In genomic region chr8:112411968-112412367, GRCm38 (mm10) we compare ENCODE assay signal across 16 mouse cellular contexts.
A peak's percentile ranks its signal among the peaks of the same experiment; 100 is the strongest.
DNase-seq lines count a peak whose midpoint lies in the region; ATAC-seq and TF ChIP-seq lines count a peak whose summit lies in the region.
"Had no signal": no experiment of that assay in that cellular context is flagged by ENCODE, and none has a peak within 500 bp of the region (broad histone marks: within the 10 kb centered on the region; RNA-seq: fewer than 3 reads in every experiment).

No protein-coding gene starts in this region.

- no peaks in the 10 kb centered on the region for H3K79me2 ChIP-seq in heart, adult 2 months (replicated peaks; ENCODE audit: control insufficient read depth, insufficient read depth, low read length)

- in situ Hi-C loops in ES-E14 (cut with MboI; ENCODE audit: low sequenced_read_pairs in 2 of 2, unreplicated experiment in 2 of 2) = no loop called here

- 76% methylated on average over 5 of the region's 5 CpGs for WGBS in heart, adult 2 months
- 94% methylated on average over 5 of the region's 5 CpGs for WGBS in midbrain, embryonic 11.5 days
- 89% methylated on average over 5 of the region's 5 CpGs for WGBS in midbrain, embryonic 15.5 days
- WGBS in stomach, postnatal 0 days = 87% methylated on average over 5 of the region's 5 CpGs

- H3K4me1 ChIP-seq in heart, adult 2 months (ENCODE audit: control insufficient read depth, insufficient read depth, low read length) = no peaks in the 10 kb centered on the region
- H3K4me1 ChIP-seq in midbrain, embryonic 11.5 days (ENCODE audit: control insufficient read depth, insufficient read depth, low read length) = no peaks in the 10 kb centered on the region
- H3K4me1 ChIP-seq in midbrain, embryonic 15.5 days = no peaks in the 10 kb centered on the region
- H3K4me1 ChIP-seq in ES-E14 (ENCODE audit: control insufficient read depth in 2 of 2, insufficient read depth in 2 of 2, low read length in 2 of 2, poor library complexity in 1 of 2) = no peaks in the 10 kb centered on the region
- H3K4me1 ChIP-seq in stomach, postnatal 0 days (replicated peaks; ENCODE audit: control insufficient read depth, insufficient read depth) = no peaks in the 10 kb centered on the region
- H3K4me1 ChIP-seq: embryonic facial prominence, embryonic 13.5 days; forebrain, embryonic 12.5 days; hindbrain, embryonic 13.5 days; limb, embryonic 12.5 days; liver, embryonic 13.5 days; lung, embryonic 15.5 days; megakaryocyte, embryonic 14.5 days; neural tube, embryonic 12.5 days had no signal

- no peak for TF ChIP-seq EP300 in heart, adult 2 months (IDR thresholded peaks at IDR 0.05; ENCODE audit: insufficient read depth, low read depth, low read length)
- no peak for TF ChIP-seq EP300 in stomach, postnatal 0 days (optimal IDR thresholded peaks at IDR 0.05)

- H3K27ac ChIP-seq in heart, adult 2 months = no peak overlapping the region
- H3K27ac ChIP-seq in midbrain, embryonic 11.5 days (ENCODE audit: low read depth, low read length) = no peak overlapping the region
- H3K27ac ChIP-seq in midbrain, embryonic 15.5 days = no peak overlapping the region
- no peak overlapping the region for H3K27ac ChIP-seq in ES-E14 (ENCODE audit: insufficient read depth, low read depth, low read length, poor library complexity, severe bottlenecking)
- no peak overlapping the region for H3K27ac ChIP-seq in stomach, postnatal 0 days (replicated peaks)
- H3K27ac ChIP-seq: embryonic facial prominence, embryonic 13.5 days; forebrain, embryonic 12.5 days; hindbrain, embryonic 13.5 days; limb, embryonic 12.5 days; liver, embryonic 13.5 days; lung, embryonic 15.5 days; neural tube, embryonic 12.5 days had no signal

- ATAC-seq in midbrain, embryonic 11.5 days (ENCODE audit: low FRiP score) = 0 out of 2 replicates have a peak, but pooled peaks have one; percentile 19
- ATAC-seq in midbrain, embryonic 15.5 days (replicated peaks) = no peak
- no peak for ATAC-seq in stomach, postnatal 0 days (ENCODE audit: low FRiP score, low TSS enrichment)

- intact Hi-C loops in heart, adult 2 months (cut with DNase I) = no loop called here

- TF ChIP-seq POLR2A in heart, adult 2 months (IDR thresholded peaks at IDR 0.05; ENCODE audit: insufficient read depth, low read depth, low read length) = no peak

- H3K36me3 ChIP-seq in heart, adult 2 months (ENCODE audit: control insufficient read depth, insufficient read depth, low read length) = no peaks in the 10 kb centered on the region
- H3K36me3 ChIP-seq in midbrain, embryonic 11.5 days (ENCODE audit: control insufficient read depth, insufficient read depth, low read length) = no peaks in the 10 kb centered on the region
- no peaks in the 10 kb centered on the region for H3K36me3 ChIP-seq in midbrain, embryonic 15.5 days (replicated peaks)
- H3K36me3 ChIP-seq in ES-E14 (ENCODE audit: control insufficient read depth, insufficient read depth, low read length, poor library complexity, severe bottlenecking) = no peaks in the 10 kb centered on the region
- H3K36me3 ChIP-seq in stomach, postnatal 0 days (ENCODE audit: control insufficient read depth, insufficient read depth, low read length) = no peaks in the 10 kb centered on the region
- H3K36me3 ChIP-seq: embryonic facial prominence, embryonic 13.5 days; forebrain, embryonic 12.5 days; hindbrain, embryonic 13.5 days; limb, embryonic 12.5 days; liver, embryonic 13.5 days; lung, embryonic 15.5 days; neural tube, embryonic 12.5 days had no signal

- H3K9ac ChIP-seq in heart, adult 2 months (ENCODE audit: low read depth, low read length) = no peak overlapping the region
- no peak overlapping the region for H3K9ac ChIP-seq in midbrain, embryonic 11.5 days (ENCODE audit: low read length)
- H3K9ac ChIP-seq in midbrain, embryonic 15.5 days = no peak overlapping the region
- no peak overlapping the region for H3K9ac ChIP-seq in ES-E14 (ENCODE audit: insufficient read depth, low read depth, low read length, poor library complexity, severe bottlenecking)
- no peak overlapping the region for H3K9ac ChIP-seq in stomach, postnatal 0 days (ENCODE audit: low read length)
- H3K9ac ChIP-seq: embryonic facial prominence, embryonic 13.5 days; forebrain, embryonic 12.5 days; hindbrain, embryonic 13.5 days; limb, embryonic 12.5 days; liver, embryonic 13.5 days; lung, embryonic 15.5 days; neural tube, embryonic 12.5 days had no signal

- H3K9me3 ChIP-seq in midbrain, embryonic 11.5 days (ENCODE audit: control insufficient read depth, low read length) = no peaks in the 10 kb centered on the region
- no peaks in the 10 kb centered on the region for H3K9me3 ChIP-seq in midbrain, embryonic 15.5 days
- H3K9me3 ChIP-seq in ES-E14 (ENCODE audit: control insufficient read depth, insufficient read depth, low read depth, low read length) = no peaks in the 10 kb centered on the region
- H3K9me3 ChIP-seq in stomach, postnatal 0 days (ENCODE audit: control insufficient read depth, low read length) = no peaks in the 10 kb centered on the region
- H3K9me3 ChIP-seq: embryonic facial prominence, embryonic 13.5 days; forebrain, embryonic 12.5 days; hindbrain, embryonic 13.5 days; limb, embryonic 12.5 days; lung, embryonic 15.5 days; neural tube, embryonic 12.5 days had no signal

- H3K4me3 ChIP-seq in heart, adult 2 months = no peak overlapping the region
- no peak overlapping the region for H3K4me3 ChIP-seq in midbrain, embryonic 11.5 days (ENCODE audit: low read depth, low read length)
- H3K4me3 ChIP-seq in midbrain, embryonic 15.5 days = no peak overlapping the region
- H3K4me3 ChIP-seq in ES-E14 (ENCODE audit: insufficient read depth in 1 of 2, low read depth in 1 of 2, low read length in 2 of 2, poor library complexity in 1 of 2, severe bottlenecking in 1 of 2) = no peak overlapping the region
- H3K4me3 ChIP-seq in stomach, postnatal 0 days (ENCODE audit: low read depth, low read length) = no peak overlapping the region
- H3K4me3 ChIP-seq: embryonic facial prominence, embryonic 13.5 days; erythroblast, embryonic 14.5 days; forebrain, embryonic 12.5 days; hindbrain, embryonic 13.5 days; limb, embryonic 12.5 days; liver, embryonic 13.5 days; lung, embryonic 15.5 days; megakaryocyte, embryonic 14.5 days; neural tube, embryonic 12.5 days had no signal

- no peak for DNase-seq in heart, adult 2 months
- DNase-seq in heart, adult 18-20 months = no peak
- no peak for DNase-seq in midbrain, embryonic 11.5 days (ENCODE audit: low spot score, missing footprints)
- peak; percentile 30 for DNase-seq in ES-E14 (ENCODE audit: low read depth, low spot score)
- DNase-seq in stomach, postnatal 0 days (ENCODE audit: low spot score) = no peak
- DNase-seq in frontal cortex, adult 2 months (ENCODE audit: extremely low spot score in 1 of 2, low spot score in 1 of 2) = no peak
- DNase-seq: liver, embryonic 13.5 days had no signal

- peak; percentile 10; the same call in 1 of the 2 replicates for TF ChIP-seq CTCF in heart, adult 2 months (IDR thresholded peaks at IDR 0.05)
- TF ChIP-seq CTCF in stomach, postnatal 0 days (IDR thresholded peaks at IDR 0.05; ENCODE audit: low read depth) = no peak

- H3K4me2 ChIP-seq in midbrain, embryonic 11.5 days = no peak overlapping the region
- H3K4me2 ChIP-seq in midbrain, embryonic 15.5 days = no peak overlapping the region
- no peak overlapping the region for H3K4me2 ChIP-seq in stomach, postnatal 0 days (replicated peaks; ENCODE audit: low read depth)
- H3K4me2 ChIP-seq: embryonic facial prominence, embryonic 13.5 days; forebrain, embryonic 12.5 days; hindbrain, embryonic 13.5 days; limb, embryonic 12.5 days; liver, embryonic 13.5 days; lung, embryonic 15.5 days; neural tube, embryonic 12.5 days had no signal

- no peaks in the 10 kb centered on the region for H3K27me3 ChIP-seq in heart, adult 2 months (ENCODE audit: control insufficient read depth, insufficient read depth, low read length)
- H3K27me3 ChIP-seq in midbrain, embryonic 11.5 days (ENCODE audit: control insufficient read depth, insufficient read depth, low read length) = no peaks in the 10 kb centered on the region
- no peaks in the 10 kb centered on the region for H3K27me3 ChIP-seq in midbrain, embryonic 15.5 days (replicated peaks)
- H3K27me3 ChIP-seq in stomach, postnatal 0 days (ENCODE audit: control insufficient read depth, insufficient read depth, low read length) = no peaks in the 10 kb centered on the region
- H3K27me3 ChIP-seq: embryonic facial prominence, embryonic 13.5 days; forebrain, embryonic 12.5 days; hindbrain, embryonic 13.5 days; limb, embryonic 12.5 days; liver, embryonic 13.5 days; lung, embryonic 15.5 days; megakaryocyte, embryonic 14.5 days; neural tube, embryonic 12.5 days had no signal

TF ChIP-seq in ES-E14, 5 proteins besides CTCF, POLR2A, EP300 and RAD21:
- TF ChIP-seq MAFK (IDR thresholded peaks at IDR 0.05; ENCODE audit: insufficient read depth, low read depth, low read length) (no peak), ZC3H11A (IDR thresholded peaks at IDR 0.05; ENCODE audit: borderline replicate concordance, low read depth, low read length) (no peak), ZNF384 (IDR thresholded peaks at IDR 0.05; ENCODE audit: low read depth, low read length) (no peak), CHD2 (IDR thresholded peaks at IDR 0.05; ENCODE audit: low read depth, low read length) (no peak), HCFC1 (IDR thresholded peaks at IDR 0.05; ENCODE audit: borderline replicate concordance, insufficient read depth, low read length) (no peak)
